Mouse (Mus musculus): Measurements from ENCODE around the gene Olfr1148. TPM values are rescaled to one million over a fixed set of nuclear protein-coding genes. Genes with fewer than 3 reads are reported as not detected.

The Olfr1148 gene
- under 1 TPM in 1 of 2 experiments, not detected in 1; 0.81 TPM for polyA plus RNA-seq (2017; shearing (Covaris generic))

GRCm38 (mm10) chr2:87830233-87830632, at the start of gene Olfr1148:
Olfr1148 (plus strand) TSS chr2:87830533.

GRCm38 (mm10) chr2:87800292-87800691, 30.0 kb upstream of the Olfr1148 start, which contains the start of gene Olfr1143:
Olfr1143 (plus strand) TSS chr2:87800592.

GRCm38 (mm10) chr2:87809522-87809921, 20.8 kb upstream of the Olfr1148 start, which contains the start of gene Olfr1145:
Olfr1145 (plus strand) TSS chr2:87809822.

GRCm38 (mm10) chr2:87843693-87844092, 13.4 kb downstream of the Olfr1148 start, which contains the start of gene Olfr1150-ps1:
Olfr1150-ps1 (plus strand) TSS chr2:87843993.

GRCm38 (mm10) chr2:87855562-87855961, 25.2 kb downstream of the Olfr1148 start, which contains the start of gene Olfr1151:
Olfr1151 (plus strand) TSS chr2:87855862.

GRCm38 (mm10) chr2:87866192-87866591, 35.9 kb downstream of the Olfr1148 start, which contains the start of gene Olfr1152:
Olfr1152 (plus strand) TSS chr2:87866492.

Other genes starting within 250 kb of the Olfr1148 start
- gene Olfr1130, start 224.3 kb upstream of the Olfr1148 start, polyA plus RNA-seq (2017; shearing (Covaris generic)): not detected
- not detected for gene Olfr1131, start 203.4 kb upstream of the Olfr1148 start, polyA plus RNA-seq (2017; shearing (Covaris generic))
- gene Olfr1132, start 193.0 kb upstream of the Olfr1148 start, polyA plus RNA-seq (2017; shearing (Covaris generic)): not detected
- not detected for gene Olfr1133, start 183.2 kb upstream of the Olfr1148 start, polyA plus RNA-seq (2017; shearing (Covaris generic))
- under 1 TPM; 0.19 to 0.22 TPM for gene Olfr1134, start 172.1 kb upstream of the Olfr1148 start, polyA plus RNA-seq (2017; shearing (Covaris generic))
- gene Olfr1135, start 156.9 kb upstream of the Olfr1148 start, polyA plus RNA-seq (2017; shearing (Covaris generic)): not detected
- not detected for gene Olfr1136, start 136.6 kb upstream of the Olfr1148 start, polyA plus RNA-seq (2017; shearing (Covaris generic))
- not detected for gene Olfr1137, start 117.4 kb upstream of the Olfr1148 start, polyA plus RNA-seq (2017; shearing (Covaris generic))
- gene Olfr1138, start 90.6 kb upstream of the Olfr1148 start, polyA plus RNA-seq (2017; shearing (Covaris generic)): under 1 TPM in 1 of 2 experiments, not detected in 1; 0.40 TPM
- not detected for gene Olfr1140, start 86.8 kb upstream of the Olfr1148 start, polyA plus RNA-seq (2017; shearing (Covaris generic))
- not detected for gene Olfr1141, start 76.5 kb upstream of the Olfr1148 start, polyA plus RNA-seq (2017; shearing (Covaris generic))
- under 1 TPM in 1 of 2 experiments, not detected in 1; 0.13 TPM for gene Olfr152, start 51.0 kb upstream of the Olfr1148 start, polyA plus RNA-seq (2017; shearing (Covaris generic))
- under 1 TPM in 1 of 2 experiments, not detected in 1; 0.71 TPM for gene Olfr1143, start 29.9 kb upstream of the Olfr1148 start, polyA plus RNA-seq (2017; shearing (Covaris generic))
- gene Olfr1145, start 20.7 kb upstream of the Olfr1148 start, polyA plus RNA-seq (2017; shearing (Covaris generic)): not detected
- gene Olfr1150-ps1, start 13.5 kb downstream of the Olfr1148 start, polyA plus RNA-seq (2017; shearing (Covaris generic)): not detected
- under 1 TPM; 0.20 to 0.82 TPM for gene Olfr1151, start 25.3 kb downstream of the Olfr1148 start, polyA plus RNA-seq (2017; shearing (Covaris generic))
- under 1 TPM; 0.08 to 0.44 TPM for gene Olfr1152, start 36.0 kb downstream of the Olfr1148 start, polyA plus RNA-seq (2017; shearing (Covaris generic))
- gene Olfr1153, start 64.4 kb downstream of the Olfr1148 start, polyA plus RNA-seq (2017; shearing (Covaris generic)): not detected
- not detected for gene Olfr1154, start 74.6 kb downstream of the Olfr1148 start, polyA plus RNA-seq (2017; shearing (Covaris generic))
- gene Olfr1155, start 114.6 kb downstream of the Olfr1148 start, polyA plus RNA-seq (2017; shearing (Covaris generic)): not detected
- gene Olfr1156, start 122.6 kb downstream of the Olfr1148 start, polyA plus RNA-seq (2017; shearing (Covaris generic)): under 1 TPM; 0.11 to 0.26 TPM
- under 1 TPM in 1 of 2 experiments, not detected in 1; 0.18 TPM for gene Olfr1157, start 137.8 kb downstream of the Olfr1148 start, polyA plus RNA-seq (2017; shearing (Covaris generic))
- gene Olfr74, start 144.1 kb downstream of the Olfr1148 start, polyA plus RNA-seq (2017; shearing (Covaris generic)): under 1 TPM in 1 of 2 experiments, not detected in 1; 0.60 TPM
- gene Olfr1158, start 159.6 kb downstream of the Olfr1148 start, polyA plus RNA-seq (2017; shearing (Covaris generic)): not detected
- gene Olfr1160, start 177.7 kb downstream of the Olfr1148 start, polyA plus RNA-seq (2017; shearing (Covaris generic)): under 1 TPM in 1 of 2 experiments, not detected in 1; 0.04 TPM
- not detected for gene Olfr1161, start 192.2 kb downstream of the Olfr1148 start, polyA plus RNA-seq (2017; shearing (Covaris generic))
- gene Olfr73, start 207.2 kb downstream of the Olfr1148 start, polyA plus RNA-seq (2017; shearing (Covaris generic)): not detected
- gene Olfr1162, start 220.6 kb downstream of the Olfr1148 start, polyA plus RNA-seq (2017; shearing (Covaris generic)): under 1 TPM in 1 of 2 experiments, not detected in 1; 0.10 TPM
- under 1 TPM in 1 of 2 experiments, not detected in 1; 0.80 TPM for gene Olfr1163, start 241.3 kb downstream of the Olfr1148 start, polyA plus RNA-seq (2017; shearing (Covaris generic))

All from inflammation-experienced regulatory T-cells (primary cell).